Mouse (Mus musculus) CD8-positive naive resting alpha-beta T cell, adult 2 months (primary cell): Measurements from ENCODE around the gene Atg101.

Experiments used
- DNase-seq, 2 experiments: peaks; one replicate each; pipeline ENCODE4 v3.0.0; 2022; ENCODE audit warnings: low read depth in 2 of 2, low spot score in 2 of 2

The Atg101 gene

DNA sequence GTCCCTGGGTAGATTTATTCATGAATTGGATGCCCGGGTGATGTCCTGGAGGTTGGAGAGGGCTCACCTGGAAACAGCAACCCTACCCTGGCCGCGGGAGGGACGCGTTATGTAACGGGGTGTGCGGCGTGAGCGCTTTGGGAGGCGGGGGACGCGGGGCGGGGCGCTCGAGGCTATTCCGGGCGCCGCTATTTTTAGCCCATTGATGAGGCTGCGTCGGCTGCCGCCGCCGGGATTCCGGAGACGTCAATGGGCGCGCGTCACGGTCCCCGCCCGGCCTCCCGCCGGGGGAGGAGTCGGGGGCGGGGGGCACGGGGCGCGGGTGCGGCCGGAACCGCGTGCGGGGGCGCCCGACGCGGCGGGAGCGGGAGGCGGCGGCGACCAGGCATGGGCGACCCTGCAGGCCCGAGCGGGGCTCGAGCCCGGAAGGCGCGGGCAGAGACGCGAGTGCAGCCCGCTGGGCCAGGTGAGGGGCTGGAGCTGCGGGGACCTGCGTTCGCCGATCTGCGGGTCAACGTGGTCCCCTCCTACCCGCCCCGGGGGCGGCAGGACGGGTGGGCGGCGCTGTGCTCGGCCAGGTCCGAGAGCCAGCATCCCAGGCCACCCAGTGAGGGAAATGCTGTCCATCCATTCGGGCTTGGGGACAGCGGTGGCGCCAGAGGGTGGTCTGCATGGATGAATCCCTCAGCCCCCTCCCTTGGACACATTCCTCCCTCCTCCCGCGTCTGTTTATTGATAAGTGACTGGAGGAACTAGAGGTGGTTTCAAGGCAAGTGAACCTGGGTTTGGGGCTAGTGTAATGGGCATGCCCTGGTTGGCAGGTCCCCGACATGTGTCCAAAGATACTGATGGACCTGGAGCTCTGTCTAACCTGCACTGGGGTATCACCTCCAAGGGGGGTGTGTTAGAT is 29.9 kb upstream of the Atg101 start, which contains the start of gene Nr4a1:
Gene Nr4a1 (plus strand): TSS at position 384 of the 910 bp plus-strand sequence.
- DNase-seq = peak; percentile 62 to 63

DNA sequence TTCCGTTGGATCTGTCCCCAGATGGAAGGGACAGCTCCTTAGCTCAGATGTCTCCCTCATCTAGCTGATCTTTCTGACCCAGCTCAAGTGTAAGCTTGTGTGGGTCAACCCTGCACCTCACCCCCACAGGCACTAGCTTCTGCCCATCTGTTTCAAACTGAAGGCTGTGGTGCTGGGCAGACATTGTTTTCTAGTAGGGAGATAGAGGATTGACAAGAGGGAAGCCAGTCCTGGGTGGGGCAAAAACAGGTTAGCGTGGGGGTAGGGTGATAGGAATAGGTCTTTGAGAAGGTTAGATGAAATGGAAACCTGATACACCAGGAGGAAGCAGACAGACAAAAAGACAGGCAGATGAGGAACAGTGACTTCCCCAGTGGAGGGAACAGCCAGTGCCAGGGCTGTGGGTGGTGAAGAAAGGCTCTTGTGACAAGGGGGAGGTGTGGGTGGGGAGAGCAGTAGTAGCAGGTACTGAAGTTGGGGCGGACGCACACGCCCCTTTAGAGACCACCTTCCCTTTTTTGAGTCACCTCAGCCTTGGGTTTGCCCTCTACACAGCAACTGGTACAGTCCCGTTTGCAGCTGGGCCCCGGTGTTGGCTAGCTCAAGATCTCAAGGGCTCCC is 28.1 kb upstream of the Atg101 start:
- DNase-seq = no peak

DNA sequence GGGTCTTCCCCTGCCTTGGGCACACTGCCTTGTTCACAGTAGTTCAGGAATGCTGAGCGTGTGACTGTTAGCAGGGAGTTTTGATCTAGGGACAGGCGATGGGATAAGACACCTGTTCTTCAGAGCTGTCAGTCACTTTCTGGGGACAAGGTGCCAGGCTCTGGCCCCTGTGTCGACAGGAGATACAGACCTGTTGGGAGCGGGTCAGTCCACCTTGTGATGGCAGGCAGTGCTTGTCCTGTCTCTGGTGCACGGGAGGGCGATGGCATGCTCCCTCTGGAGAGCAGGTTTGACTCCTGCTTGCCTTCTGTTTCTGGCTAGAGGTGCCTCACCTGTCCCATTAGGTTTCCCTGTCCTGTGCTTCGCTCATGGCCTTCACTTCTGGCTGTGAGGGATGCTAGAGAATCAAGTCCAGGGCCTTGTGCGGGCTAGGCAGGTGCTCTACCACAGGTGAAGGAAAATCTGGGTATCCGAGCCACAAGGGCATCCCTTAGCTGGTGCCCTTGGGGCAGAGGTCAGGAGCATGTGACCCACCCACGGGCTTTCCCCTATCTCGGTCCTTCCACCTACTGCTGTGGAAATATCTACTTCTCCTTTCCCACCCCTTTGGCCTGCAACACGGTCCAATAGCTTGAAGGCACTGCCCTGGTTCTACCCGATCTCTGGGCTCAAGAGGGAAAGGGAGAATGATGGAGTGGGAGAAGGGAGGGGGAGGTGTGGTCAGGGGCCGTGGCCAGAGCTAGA is 27.4 kb upstream of the Atg101 start:
- DNase-seq = no peak

DNA sequence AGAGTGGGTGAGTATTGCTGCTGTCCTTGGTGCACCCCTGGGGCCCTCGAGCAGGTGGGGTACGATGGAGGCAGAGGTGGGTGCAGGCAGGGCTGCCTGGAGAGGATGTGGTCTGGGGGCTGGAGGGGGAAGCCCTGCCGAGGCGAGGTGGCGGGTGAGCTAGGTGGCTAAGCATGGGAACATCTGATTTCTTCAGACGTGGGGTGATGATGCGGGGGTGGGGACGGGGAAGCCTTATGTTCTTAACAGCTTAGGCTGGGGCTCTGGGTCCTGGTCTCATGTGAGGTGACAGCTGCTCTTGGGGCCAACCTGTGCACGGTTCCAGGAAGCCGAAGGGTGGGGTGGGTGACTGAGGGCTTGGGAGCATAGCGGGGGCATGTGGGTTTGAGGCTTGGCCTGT is 25.7 kb upstream of the Atg101 start:
- DNase-seq = peak; percentile 84

DNA sequence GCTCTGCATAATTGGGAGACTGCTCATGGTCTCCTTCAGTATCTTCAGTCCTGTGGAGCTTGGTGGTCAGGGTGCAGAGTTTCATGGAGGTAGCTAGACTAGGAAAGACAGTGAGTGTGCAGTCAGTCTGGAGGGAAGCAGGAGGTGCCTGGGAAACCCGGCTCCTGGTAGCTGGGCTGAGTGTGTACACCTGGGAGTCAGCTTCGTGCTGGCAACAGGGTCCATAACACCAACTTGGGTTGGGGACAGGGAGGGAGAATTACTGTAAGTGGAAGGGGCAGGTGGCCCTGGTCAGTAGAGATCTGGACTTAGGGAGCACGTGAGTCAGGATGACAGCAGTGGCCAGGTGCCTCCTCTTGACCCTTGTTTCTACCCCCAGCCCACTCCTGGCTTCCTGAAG is 24.1 kb upstream of the Atg101 start:
- no peak for DNase-seq

DNA sequence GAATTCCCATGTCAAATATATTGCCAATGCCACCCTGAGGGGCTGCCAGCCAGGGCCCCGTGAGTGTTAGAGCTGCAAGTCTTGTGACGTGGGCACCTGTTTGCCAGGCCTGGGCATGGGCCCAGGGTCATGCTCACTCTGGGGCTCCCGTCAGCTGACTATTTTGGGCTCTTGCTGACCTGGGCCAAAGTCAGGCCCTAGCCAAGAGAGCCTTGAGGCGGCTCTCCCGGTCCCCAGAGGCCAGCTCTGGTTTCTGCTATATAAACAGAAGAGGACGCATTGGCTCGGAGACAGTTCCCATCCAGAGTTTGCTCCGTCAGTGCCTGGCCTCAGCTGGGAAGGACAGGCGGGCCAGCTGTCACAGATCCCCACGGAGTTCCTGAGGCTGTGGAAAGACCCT is 23.7 kb upstream of the Atg101 start:
- DNase-seq = no peak

DNA sequence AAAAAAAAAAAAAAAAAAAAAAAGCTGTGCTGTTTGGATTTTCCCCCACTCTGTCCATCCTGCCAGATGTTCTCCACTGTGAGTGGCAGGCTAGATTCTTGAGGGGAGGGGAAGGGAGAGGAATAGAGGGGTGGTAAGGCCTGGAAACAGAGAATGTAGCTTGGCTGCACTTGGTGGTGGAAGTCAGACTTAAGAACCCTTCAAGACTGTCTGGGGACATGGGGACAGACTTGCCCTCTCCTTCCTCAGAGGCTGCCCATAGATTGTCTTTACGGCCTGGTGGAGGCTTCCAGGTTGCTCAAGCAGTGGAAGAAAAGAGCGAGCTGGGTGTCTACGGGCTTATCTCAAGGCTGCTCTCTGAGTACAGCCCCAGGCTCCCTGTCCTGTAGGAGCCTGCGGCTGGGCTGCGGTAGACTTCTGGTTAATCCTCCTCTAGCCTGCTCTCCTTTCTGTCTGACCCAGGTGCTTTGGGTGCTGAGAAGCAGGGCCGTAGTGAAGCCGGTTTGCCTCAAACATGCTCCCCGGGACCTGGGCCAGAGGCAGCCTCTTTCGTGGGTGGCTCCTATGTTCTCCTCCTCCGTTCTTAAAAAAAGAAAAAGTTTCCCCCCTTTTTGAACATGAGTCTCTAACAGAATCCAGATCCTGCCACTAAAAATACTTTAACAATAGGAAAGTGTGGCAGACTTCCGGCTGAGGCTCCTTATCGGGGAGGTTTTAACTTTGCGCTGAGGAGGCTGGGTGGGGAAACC is 23.0 kb upstream of the Atg101 start:
- DNase-seq = no peak

DNA sequence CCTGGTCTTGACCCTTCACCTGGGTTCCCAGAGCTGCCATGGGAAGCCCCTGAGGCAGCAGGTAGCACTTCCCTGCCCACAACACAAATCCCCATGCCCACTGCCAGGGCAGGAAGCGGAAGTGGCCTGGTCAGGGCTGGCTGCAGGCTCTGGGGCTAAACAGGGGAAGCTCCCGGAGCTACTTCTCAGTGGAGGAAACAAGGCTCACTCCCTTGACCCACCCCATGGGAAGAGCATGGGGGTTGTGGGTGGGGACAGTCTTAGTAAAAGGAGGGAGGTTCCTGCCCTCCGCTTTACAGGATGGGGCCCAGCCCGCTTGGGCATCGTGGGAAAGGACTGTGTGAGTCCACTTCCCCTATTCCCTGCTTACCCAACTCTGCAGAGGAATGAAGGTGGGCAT is 21.6 kb upstream of the Atg101 start:
- no peak for DNase-seq

DNA sequence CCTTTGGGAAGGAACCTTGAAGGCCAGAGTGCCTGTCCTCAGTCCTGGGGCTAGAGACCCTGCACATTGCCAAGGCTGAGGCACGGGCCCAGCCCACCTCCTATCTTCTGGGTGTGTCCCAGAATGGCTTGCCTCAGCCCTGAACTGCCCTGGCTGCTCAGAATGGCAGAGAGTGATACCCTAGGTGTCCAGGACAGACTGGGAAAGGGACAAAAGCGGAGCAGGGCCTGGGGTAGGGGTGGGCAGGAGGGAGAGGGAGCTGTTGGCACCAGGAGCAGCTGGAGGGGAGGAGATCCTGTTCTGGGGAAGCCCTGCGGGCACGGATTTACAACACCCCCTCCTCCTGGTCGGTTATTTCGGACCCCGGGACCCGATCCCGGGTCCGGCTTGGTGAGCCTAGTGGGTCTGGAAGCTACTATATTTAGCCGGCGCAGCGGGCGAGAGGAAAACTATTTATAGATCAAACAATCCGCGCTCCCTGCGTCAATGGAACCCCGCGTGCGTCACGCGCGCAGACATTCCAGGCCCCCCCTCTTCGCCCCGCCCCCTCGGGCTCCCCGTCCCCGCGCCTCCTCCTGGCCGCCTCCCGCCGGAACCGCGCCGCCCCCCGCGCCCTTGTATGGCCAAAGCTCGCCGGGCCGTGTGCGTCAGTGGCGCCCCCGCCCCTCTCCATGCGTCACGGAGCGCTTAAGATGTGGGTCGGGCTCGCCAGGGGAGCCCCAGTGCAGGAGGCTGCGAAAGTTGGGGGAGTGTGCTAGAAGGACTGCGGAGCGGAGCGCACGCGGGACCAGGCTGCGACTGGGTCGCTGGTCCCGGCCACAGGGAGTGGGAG is 17.7 kb upstream of the Atg101 start:
- peak; percentile 97 to 99 for DNase-seq

DNA sequence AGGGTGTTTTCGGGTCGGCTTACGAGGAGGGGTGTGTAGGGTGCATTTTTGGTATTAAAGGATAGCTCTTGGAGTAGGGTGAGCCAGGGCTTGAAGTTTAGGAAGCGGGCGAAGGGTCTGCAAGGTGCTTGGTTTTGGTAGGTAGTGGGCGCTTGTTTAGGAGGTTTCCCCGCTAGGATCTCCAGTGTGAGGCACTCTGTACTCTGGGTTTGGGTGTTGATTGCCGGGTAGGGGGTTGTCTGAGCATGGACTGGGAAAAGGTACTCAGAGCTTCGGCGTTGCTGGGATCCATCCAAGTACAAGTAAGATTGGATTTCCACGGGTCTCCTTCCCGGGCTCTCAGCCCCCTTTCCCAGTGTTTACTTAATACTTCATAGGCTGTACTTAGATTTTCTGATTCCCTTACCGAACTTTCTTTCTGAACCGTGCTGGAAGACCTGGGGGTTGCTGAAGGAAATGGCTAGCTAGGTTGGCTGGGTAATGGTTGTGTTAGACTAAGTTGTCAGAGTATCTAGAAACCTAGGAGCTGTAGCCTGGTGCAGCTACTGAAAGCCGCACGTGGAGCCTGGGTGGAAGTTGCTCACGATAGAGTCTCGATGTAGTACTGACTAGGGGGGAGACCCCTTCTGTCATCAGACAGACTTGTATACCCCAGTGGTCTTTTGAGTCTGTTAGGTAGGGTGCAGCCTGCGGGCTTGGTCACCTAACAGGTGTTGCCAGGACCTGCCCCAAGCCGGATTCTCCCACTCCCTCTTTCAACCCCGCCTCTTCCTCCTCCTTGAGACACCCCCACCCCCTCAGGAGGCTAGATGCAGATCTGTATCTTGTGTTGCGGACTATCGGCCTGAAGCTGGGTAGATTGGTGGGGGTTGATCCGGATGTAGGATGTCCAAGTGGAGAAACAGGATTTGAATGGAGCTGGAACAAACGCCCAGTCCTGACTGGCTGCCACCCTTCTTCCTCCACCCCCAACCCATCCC is 16.7 kb upstream of the Atg101 start:
- peak in 1 of 2 experiments; percentile 41 for DNase-seq

DNA sequence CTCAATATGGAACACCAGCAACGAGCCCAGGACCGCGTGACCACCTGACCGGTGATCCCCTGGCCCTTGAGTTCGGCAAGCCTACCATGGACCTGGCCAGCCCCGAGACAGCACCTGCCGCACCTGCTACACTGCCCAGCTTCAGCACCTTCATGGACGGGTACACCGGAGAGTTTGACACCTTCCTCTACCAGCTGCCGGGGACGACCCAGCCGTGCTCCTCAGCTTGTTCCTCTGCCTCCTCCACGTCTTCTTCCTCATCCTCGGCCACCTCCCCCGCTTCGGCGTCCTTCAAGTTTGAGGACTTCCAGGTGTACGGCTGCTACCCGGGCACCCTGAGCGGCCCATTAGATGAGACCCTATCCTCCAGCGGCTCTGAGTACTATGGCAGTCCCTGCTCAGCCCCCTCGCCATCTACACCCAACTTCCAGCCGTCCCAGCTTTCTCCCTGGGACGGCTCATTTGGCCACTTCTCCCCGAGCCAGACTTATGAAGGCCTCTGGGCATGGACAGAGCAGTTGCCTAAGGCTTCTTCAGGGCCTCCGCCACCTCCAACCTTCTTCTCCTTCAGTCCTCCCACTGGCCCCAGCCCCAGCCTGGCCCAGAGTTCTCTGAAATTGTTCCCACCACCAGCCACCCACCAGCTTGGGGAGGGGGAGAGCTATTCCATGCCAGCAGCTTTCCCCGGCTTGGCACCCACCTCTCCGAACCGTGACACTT is 13.8 kb upstream of the Atg101 start:
- no peak for DNase-seq

DNA sequence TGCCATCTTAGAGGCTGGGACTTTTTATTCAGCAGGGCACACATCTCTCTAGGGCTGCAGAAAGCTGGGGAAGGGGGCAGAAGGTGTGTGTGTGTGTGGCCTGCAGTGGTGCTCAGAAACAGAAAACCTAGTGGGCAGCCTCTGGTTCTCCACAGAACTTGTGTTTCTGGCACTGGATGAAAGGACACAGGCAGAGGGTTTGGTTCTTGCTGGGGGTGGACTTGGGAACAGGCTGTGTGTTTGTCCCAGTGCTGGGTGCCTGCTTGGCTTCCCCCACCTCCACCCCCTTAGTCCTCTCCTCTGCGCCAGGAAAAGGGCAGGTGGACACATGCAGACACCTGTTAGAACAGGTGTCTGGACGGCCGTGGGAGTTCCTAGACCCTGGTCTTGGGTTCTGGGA is 13.0 kb upstream of the Atg101 start:
- DNase-seq = no peak

DNA sequence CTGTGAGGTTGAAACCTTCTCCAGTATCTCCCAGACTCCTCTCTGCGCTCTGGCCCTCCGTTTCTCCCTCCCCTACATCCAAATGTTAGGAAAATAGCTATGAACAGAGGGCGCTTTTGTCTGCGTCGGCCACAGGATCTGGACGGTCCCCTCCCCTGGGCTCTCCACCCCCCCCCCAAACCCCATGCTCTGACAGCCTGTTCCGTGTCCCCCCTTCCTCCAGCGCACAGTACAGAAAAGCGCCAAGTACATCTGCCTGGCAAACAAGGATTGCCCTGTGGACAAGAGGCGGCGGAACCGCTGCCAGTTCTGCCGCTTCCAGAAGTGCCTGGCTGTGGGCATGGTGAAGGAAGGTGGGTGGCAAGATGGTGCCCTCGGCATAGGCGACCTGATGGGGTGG is 12.6 kb upstream of the Atg101 start:
- DNase-seq = no peak

DNA sequence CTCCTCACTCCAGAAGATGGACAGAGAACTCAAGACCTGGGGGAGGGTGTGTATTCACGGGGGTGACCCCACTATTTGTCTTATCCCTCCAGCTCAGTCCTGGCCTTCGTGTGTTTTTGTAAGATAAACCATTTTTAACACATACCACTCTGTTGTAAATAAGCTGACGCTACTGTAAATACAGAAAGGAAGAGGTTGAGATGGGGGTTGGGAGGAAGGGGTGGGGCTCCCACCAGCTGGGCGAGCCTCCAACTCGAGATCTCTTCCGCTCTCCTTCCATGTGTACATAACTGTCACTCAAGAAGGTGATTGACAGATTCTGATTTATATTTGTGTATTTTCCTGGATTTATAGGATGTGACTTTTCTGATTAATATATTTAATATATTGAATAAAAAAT is 9.7 kb upstream of the Atg101 start:
- DNase-seq = no peak

DNA sequence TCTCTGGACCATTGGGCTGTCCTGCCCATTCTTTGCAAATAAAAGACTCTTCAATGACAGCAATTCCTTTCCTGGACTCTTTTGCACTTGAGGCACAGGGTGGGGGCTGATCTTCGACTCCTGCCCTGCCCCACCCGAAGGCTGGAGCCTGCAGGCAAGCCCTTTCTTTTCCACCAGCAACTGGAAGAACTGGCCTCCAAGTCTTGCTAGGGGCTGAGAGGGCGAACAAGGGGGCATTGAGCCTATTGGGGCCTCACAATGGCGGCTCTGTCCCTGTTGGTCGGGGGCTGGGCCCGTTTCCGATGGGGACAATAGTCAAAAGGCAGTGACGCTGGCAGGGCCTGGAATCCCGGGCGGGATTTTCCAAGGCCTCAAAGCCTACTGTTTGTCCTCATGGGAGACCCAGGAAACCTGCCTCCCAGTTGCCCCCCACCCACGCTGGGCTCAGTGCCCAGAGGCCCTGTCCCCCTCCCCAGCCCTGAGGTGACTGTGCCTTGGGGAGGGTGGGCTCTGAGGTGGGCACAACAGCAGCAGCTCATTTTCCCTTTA is 6.6 kb upstream of the Atg101 start:
- no peak for DNase-seq

DNA sequence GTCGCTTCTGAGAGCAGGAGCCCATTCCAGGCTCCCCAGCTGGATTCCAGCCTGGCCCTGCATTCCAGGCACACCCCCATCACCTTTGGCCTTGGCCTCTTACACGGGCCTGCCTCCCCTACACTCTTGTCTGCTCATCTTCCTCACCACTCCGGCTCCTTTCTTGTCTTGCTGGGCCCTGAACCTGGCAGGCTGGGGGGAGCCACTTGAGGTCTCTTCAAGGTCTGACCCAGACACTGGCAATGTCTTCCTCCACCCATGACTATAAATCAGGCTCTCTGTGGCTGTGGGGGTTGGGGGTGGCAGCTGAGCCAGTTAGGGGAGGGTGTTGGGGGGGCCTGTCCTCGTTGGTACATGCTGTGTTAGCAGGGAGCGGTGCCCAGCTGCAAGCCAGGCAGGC is 5.5 kb upstream of the Atg101 start:
- DNase-seq = no peak

DNA sequence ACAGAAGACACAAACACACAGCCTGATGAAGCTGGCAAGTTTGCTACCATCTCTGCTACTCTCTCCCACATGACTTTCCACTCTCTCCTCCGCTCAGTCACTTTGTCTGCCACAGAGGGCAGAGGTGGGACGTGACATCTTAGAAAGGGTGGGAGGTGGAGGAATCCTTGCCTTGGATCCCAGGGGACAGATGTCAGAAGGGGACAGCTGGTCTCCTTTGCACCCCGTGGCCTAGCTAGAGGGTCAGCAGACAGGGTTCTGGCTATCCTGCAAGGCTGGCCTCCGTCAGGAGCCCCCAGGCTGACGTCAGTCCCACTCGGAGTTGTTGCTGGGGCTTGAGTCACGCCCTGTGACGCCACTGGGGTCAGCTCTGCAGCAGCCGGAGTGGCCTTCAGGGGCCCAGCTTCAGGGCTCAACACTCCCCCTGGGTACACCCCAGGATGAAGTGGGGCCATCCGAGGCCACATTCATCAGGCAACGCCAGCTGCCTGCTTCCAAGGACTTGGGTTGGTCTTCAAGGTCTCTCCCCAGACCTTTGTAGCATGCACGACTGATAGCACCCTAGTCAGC is 4.6 kb upstream of the Atg101 start:
- no peak for DNase-seq

DNA sequence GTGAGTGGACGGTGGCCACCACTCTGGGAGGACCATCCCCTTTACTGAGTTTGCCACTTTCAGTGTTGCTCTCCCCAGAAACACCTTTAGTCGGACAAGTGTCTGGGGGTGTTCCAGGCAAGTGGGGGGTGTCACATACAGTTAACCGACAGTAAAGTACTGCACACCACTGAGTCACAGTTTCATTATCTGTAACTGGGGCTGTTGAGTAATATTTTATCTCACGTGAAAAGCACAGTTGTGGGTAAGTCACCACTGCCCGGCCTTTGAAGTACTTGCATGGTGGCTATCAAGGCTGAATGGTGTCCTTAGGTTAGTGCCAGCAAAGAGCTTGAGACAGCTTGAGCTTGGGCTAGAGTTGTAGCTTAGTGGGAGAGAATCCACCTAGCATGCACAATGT is 1.6 kb upstream of the Atg101 start:
- DNase-seq = no peak
